Mouse (Mus musculus): Measurements from ENCODE around the gene Snx25.

Gene Snx25

GRCm38 (mm10) chr8:46152064-46153031, at the start of gene Snx25:
Gene Snx25 (minus strand): TSS chr8:46152159.
- peak; percentile 81 for DNase-seq (ENCODE audit: low read depth, low spot score)

- DNase-seq (ENCODE audit: low read depth, low spot score): no peak
Measured at GRCm38 (mm10) chr8:46197673-46198072, 45.7 kb upstream of the Snx25 start.

- DNase-seq (ENCODE audit: low read depth, low spot score): no peak
Measured at GRCm38 (mm10) chr8:46196877-46197276, 44.9 kb upstream of the Snx25 start.

- no peak for DNase-seq (ENCODE audit: low read depth, low spot score)
Measured at GRCm38 (mm10) chr8:46193100-46193499, 41.1 kb upstream of the Snx25 start.

- no peak for DNase-seq (ENCODE audit: low read depth, low spot score)
Measured at GRCm38 (mm10) chr8:46185361-46185760, 33.4 kb upstream of the Snx25 start.

GRCm38 (mm10) chr8:46180136-46180535, 28.2 kb upstream of the Snx25 start:
- DNase-seq (ENCODE audit: low read depth, low spot score): no peak

GRCm38 (mm10) chr8:46173651-46174050, 21.7 kb upstream of the Snx25 start:
- DNase-seq (ENCODE audit: low read depth, low spot score): no peak

- DNase-seq (ENCODE audit: low read depth, low spot score): no peak
Measured at GRCm38 (mm10) chr8:46163870-46164190, 11.9 kb upstream of the Snx25 start.

GRCm38 (mm10) chr8:46162953-46163869, 11.3 kb upstream of the Snx25 start:
- peak; percentile 92 for DNase-seq (ENCODE audit: low read depth, low spot score)

- no peak for DNase-seq (ENCODE audit: low read depth, low spot score)
Measured at GRCm38 (mm10) chr8:46153042-46153441, 1.1 kb upstream of the Snx25 start.

GRCm38 (mm10) chr8:46151202-46152062, 527 bp downstream of the Snx25 start, which contains the start of gene Cfap97:
Gene Cfap97 (plus strand): TSS chr8:46151771.
- DNase-seq (ENCODE audit: low read depth, low spot score): peak; percentile 27

GRCm38 (mm10) chr8:46149782-46150181, 2.2 kb downstream of the Snx25 start:
- no peak for DNase-seq (ENCODE audit: low read depth, low spot score)

GRCm38 (mm10) chr8:46149306-46149705, 2.7 kb downstream of the Snx25 start:
- no peak for DNase-seq (ENCODE audit: low read depth, low spot score)

GRCm38 (mm10) chr8:46146173-46146572, 5.8 kb downstream of the Snx25 start:
- DNase-seq (ENCODE audit: low read depth, low spot score): no peak

GRCm38 (mm10) chr8:46143924-46144323, 8.0 kb downstream of the Snx25 start:
- no peak for DNase-seq (ENCODE audit: low read depth, low spot score)

- DNase-seq (ENCODE audit: low read depth, low spot score): no peak
Measured at GRCm38 (mm10) chr8:46143470-46143869, 8.5 kb downstream of the Snx25 start.

GRCm38 (mm10) chr8:46142498-46143081, 9.4 kb downstream of the Snx25 start:
- DNase-seq (ENCODE audit: low read depth, low spot score): no peak

- no peak for DNase-seq (ENCODE audit: low read depth, low spot score)
Measured at GRCm38 (mm10) chr8:46141688-46142087, 10.3 kb downstream of the Snx25 start.

GRCm38 (mm10) chr8:46140376-46141120, 11.4 kb downstream of the Snx25 start:
- DNase-seq (ENCODE audit: low read depth, low spot score): no peak

All from retina, postnatal 7 days (tissue).